Mouse (Mus musculus) bone marrow macrophage, adult 2 months (primary cell): ENCODE results near the gene Ephb4.

Source experiments
- CTCF ChIP-seq: IDR thresholded peaks from 2 replicates; pipeline ENCODE4 v1.5.1; 2012; ENCODE audit warnings: low read depth, mild to moderate bottlenecking, low read length, moderate library complexity
- POLR2A ChIP-seq: IDR thresholded peaks from 2 replicates; pipeline ENCODE4 v1.6.1; 2012; ENCODE audit warnings: mild to moderate bottlenecking, low read depth, low read length, borderline replicate concordance

GRCm38 (mm10) chr5:137303609-137304008 lies 46.3 kb upstream of the Ephb4 start:
- TF ChIP-seq CTCF (no peak), POLR2A (no peak)
